Mouse (Mus musculus) E14TG2a.4 (cell line): ENCODE data around the gene Myo1g.

ENCODE experiments used
- CTCF ChIP-seq: conservative IDR thresholded peaks from 2 replicates; pipeline ENCODE4 v1.5.1; 2014; ENCODE audit warnings: low read length
- NANOG ChIP-seq: IDR thresholded peaks from 2 replicates; pipeline ENCODE4 v1.6.1; 2014; ENCODE audit warnings: borderline replicate concordance, low read length, mixed read lengths

DNA sequence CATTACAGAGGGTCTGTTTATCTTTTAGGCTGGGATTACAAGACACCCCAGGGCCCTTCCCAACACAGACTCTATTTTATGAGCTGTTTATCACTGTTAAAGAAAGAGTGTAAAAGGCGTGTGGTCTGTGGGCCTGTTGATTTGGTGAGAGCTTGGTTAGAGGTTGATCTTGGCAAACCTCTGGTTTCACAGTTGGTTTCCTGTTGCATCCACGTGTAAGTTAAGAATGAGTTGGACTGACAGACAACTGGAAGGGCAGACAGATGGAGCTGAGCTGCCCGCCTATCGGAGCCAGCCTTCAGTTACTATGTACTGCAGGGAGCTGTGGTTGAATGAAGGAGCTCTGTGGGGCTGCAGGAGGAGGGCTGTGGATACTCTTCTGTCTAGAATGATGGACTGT lies 45.7 kb upstream of the Myo1g start:
- no peak for TF ChIP-seq CTCF
- TF ChIP-seq NANOG, result no peak
